Mouse (Mus musculus): Measurements from ENCODE around the gene Gm20388.

Gm20388 gene

GRCm38 (mm10) chr8:123697329-123697728 lies 3786.7 kb downstream of the Gm20388 start:
- no peak for DNase-seq (ENCODE audit: low spot score)

- DNase-seq (ENCODE audit: low spot score): no peak
Observed at GRCm38 (mm10) chr8:123700399-123701070, 3789.9 kb downstream of the Gm20388 start.

DNA sequence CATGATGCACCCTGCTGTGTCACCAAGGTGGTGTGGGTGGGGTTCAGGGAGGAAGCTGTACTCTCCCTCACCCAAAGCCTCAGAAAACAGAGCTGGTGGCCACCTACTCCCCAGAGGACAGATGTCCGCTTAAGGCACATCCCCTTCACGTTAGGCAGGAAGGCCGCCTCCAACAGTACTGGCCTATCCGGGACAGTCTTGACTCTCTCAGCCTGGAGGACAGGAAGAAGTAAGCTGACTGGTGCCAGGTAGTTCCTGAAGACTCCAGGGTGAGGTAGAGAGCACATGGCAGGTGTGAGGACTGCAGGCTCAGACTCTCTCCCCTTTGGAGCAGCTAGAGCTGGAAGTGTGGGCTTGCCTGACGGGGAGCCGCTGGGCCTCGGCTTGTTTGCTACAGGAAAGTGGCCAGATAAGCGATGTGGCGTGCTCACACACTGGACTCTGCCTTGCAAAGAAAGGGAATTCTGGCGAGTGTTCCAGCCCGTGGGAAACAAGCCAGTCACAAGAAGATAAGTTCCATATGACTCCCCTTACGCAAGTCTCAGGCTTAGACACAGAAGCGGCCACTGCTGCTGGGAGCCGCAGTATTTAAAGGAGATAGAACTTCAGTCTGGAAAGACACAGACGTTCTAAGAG lies 3791.4 kb downstream of the Gm20388 start:
- DNase-seq (ENCODE audit: low spot score): peak; percentile 84

DNA sequence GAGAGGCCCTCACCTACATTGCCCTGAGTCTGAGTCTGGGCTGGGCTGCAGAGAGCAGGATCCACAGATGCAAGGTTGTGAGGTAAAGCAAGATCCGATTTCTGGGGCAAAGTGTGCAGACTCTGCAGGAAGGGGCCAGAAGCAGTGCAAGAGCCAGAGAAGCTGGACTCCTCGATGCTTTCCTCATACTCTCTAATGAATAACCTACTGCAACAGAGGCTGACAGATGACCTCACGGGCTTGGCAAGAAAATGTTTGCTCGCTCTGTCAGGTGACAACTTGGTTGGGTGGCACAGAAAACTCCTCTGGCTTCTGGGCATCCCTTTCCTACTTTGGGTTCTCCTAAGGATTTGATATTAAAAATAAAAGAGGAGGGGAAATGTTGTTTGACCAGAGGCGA lies 3794.7 kb downstream of the Gm20388 start:
- peak; percentile 71 for DNase-seq (ENCODE audit: low spot score)

DNA sequence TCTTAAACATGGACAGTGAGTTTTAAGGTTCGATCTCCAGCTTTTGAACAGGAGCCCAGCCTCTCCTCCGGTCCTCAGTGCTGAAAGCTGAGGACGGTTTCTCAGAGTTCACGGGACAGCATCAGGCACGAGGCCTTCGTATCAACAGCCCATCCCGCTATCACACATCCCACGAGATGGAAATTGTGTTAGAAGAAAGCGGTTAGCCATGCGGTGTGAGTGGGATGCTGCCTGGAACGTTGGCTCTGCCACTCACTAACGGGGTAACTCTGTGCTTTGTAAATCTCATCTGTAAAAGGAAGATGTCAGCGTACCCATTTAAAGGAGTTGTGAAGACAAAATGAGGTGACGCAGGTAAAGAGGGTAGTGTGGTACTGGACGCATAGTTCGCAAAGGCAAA lies 3796.5 kb downstream of the Gm20388 start:
- no peak for DNase-seq (ENCODE audit: low spot score)

GRCm38 (mm10) chr8:123708729-123709128 lies 3798.1 kb downstream of the Gm20388 start:
- DNase-seq (ENCODE audit: low spot score): no peak

DNA sequence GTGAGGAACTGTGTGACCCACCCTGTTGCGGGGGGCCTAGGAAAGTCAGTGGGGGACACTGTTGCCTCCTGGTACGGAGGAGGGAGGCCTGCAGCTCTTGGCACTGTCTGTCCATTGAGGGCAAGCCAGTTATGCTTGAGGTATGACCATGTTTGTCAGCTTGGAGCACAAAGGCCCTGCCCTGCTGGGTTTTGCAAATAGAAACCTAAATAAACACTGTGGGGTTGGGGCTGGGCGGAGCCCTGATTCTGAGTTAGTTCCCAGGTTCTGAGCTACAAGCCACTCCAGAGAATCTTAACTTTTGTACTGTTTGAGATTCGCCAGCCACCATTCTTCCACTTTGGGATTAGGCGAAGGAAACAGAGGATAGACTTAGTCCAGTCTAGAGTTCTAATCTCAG lies 3799.7 kb downstream of the Gm20388 start:
- peak; percentile 53 for DNase-seq (ENCODE audit: low spot score)

DNA sequence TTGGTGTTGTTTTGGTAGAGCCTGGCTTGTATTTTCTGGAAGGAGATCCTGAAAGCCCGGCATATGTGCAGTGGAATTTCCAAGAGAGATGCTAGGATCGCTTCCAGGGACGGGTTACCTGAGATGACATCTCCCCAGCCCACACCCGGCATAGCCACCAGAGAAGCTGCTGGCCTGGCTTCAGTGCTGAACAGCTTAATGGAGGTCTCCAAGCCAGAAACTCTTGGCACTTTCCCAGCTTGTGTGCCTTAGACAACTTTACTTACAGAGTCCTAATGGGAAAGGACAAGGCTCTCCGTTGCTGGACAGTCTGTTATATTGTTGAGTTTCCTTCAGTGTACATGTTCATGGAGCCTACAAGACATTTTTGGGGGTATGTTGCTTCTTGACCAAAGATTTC lies 3803.8 kb downstream of the Gm20388 start:
- no peak for DNase-seq (ENCODE audit: low spot score)

- peak; percentile 36 for DNase-seq (ENCODE audit: low spot score)
Observed at GRCm38 (mm10) chr8:123715916-123716592, 3805.4 kb downstream of the Gm20388 start.

DNA sequence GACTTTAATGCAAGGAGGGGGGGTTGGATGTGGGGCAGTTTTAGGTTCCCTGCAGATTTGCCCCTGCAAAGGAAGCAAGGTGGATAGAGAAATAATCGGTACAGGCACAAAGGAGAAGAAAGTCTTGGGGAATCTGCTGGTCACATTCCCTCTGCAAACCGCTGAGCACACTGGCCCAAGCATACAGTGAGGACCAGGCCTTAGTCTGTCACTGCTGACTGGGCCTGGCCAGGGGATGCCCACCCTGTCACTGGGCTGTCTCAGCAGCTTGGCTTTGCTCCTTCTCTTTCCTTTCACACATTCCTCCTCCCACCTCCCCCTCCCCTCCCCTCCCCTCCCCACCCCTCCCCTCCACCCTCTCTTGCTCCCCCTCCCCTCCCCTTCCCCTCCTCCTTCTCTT lies 3806.5 kb downstream of the Gm20388 start:
- no peak for DNase-seq (ENCODE audit: low spot score)

DNA sequence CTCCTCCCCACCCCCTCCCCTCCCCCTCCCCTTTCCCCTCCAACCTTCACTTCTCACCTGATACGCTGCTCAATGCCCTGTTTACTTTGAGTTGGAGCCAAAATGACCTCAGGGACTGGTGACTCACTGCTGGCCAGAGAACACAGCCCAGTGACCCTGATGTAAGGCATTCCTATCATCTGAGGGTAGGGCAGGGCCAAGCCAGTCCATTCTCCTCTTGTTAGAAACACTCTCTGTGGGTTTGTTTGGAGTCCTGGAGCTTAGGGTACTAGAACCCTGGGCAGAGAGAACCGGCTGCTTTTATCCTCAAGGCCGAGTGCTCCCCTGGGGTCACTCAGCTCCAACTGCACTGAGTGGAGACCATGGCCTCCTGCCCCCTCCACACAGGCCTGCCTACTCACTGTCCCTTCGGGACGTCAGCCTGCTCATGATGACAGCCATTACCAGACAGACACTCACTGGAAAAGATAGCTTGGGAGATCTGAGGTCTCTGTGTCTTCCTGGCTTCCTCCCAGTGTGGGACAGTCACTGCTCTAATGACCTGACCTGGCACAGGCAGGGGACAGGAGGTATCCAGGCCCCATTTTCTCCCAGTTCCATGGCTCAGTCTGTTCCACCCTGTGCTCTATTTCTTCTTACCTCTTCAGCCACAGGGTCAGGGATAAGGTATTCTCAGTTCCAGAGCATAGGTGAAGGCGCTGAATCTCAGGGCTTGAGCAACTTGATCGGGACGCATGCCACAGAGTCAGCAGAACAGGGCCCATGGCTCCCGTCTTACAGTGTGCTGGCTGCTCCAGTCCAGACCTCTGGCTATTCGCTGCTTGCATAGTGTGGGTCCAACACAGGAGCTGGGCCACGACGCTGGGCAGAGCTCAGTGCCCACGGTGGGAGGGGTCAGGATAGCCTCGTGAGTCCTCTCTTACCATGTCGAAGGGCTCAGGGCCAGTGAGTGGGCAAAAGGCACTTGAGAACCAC lies 3807.2 kb downstream of the Gm20388 start:
- DNase-seq (ENCODE audit: low spot score): peak; percentile 88

- DNase-seq (ENCODE audit: low spot score): no peak
Observed at GRCm38 (mm10) chr8:123718752-123719151, 3808.1 kb downstream of the Gm20388 start.

DNA sequence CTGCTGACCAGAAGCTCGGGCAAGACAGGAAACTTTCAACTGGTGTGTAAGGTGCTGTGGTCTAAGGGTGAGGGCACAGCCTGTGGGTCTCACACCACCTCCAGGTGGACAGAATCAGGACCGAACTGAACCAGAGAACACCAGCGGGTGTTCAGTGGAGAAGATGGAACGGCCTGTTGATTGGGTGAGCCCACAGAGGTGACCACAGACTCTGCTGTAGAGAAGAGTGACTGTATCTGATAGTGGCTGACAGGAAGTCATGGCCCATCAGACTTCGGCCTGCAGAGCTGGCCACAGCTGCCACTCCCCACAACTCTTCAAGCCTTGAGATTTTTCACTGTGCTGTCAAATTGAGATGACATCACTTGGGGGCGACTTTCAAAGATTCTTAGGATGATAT lies 3808.6 kb downstream of the Gm20388 start:
- no peak for DNase-seq (ENCODE audit: low spot score)

GRCm38 (mm10) chr8:123719811-123720210 lies 3809.2 kb downstream of the Gm20388 start:
- no peak for DNase-seq (ENCODE audit: low spot score)

- no peak for DNase-seq (ENCODE audit: low spot score)
Observed at GRCm38 (mm10) chr8:123720471-123721001, 3809.9 kb downstream of the Gm20388 start.

DNA sequence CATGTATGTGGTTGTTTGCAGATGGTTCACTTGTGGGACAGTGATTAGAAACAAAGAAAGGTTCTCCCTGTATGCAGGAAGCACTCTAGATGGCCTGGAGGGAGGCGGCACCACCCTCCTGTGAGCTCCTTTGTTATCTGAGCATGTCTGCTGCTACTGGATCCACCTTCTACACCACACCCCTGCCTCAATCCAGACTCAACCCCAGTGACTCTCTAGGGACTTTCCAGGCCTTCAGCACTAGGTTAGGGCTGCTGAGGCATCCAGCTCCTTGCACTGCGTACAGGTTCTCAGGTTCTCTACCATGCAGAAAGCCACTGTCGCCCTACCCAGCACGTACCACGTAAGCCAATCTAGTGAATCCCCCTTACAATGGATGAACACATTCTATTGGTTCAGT lies 3811.6 kb downstream of the Gm20388 start:
- no peak for DNase-seq (ENCODE audit: low spot score)

- DNase-seq (ENCODE audit: low spot score): no peak
Observed at GRCm38 (mm10) chr8:123724752-123725151, 3814.1 kb downstream of the Gm20388 start.

DNA sequence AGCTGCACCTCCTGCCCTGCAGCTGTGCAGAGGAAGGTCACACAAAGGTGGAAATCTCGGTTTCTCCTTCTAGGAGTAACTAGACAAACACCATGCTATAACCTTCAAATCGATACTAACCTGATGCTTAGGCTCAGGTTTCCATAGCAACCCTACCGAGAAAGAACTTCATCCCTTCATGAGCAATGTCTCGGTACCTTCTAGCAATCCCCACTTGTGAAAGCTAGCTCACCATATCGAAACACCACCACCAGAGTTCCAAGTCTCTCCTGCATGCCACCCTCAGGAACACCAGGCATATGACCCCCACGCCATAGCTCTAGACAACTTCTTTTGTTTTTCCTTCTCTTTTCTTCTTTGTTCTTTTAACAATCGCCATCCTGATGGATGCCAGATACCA lies 3814.6 kb downstream of the Gm20388 start:
- no peak for DNase-seq (ENCODE audit: low spot score)

DNA sequence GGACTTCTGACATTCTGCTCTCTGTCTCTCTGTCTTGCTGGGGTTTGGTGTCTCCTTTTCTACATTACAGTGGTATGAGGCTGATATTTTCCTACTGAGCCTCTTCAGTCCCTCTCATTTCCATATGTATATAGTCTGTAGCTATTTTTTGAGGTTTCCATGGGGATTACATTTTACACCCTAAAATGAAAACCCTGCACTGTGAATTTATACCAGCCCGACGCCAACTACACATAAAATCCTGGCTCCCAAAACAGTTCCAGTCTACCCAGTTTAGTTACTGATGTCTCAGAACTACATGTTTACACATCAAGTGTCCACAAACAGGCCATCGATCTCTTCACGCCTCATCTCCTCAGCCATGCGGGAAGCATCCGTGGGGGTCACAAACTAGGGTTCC lies 3816.1 kb downstream of the Gm20388 start:
- no peak for DNase-seq (ENCODE audit: low spot score)

DNA sequence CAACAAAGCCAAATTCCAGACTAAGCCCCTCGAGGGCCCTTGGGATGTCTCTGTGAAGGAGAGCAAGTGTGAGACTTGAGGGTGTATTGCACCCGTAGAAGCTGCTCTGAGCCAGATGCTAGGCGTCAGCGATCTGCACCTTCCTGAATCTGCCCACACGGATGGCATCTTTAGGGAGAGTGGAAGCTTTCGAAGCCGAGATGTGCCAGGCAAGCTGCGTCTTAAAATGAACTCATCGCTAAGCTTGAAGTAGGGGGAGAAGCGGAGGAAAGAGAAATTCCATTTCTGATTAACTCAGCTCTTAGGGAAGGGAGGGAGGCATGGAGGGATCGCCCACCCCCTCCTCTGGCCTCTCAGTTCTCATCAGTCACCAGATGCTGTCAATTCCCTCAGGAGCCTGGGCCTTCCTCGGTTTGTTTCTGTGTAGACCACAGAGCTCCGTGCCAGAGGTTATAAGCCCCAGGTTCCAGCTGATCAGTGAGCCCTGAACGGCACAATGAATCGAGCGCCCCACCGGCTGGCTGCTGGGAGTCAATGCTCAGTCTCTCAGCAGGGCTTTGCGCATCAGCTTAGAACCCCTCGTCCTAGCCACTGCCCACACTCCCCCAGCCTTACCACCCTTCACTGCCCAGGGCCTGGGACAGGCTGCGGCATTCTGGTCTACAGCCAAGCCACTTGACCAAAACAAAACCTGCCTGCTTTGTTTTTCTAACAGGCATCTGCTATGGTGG lies 3818.6 kb downstream of the Gm20388 start:
- DNase-seq (ENCODE audit: low spot score): peak; percentile 85

- DNase-seq (ENCODE audit: low spot score): peak; percentile 58
Observed at GRCm38 (mm10) chr8:123729786-123730411, 3819.3 kb downstream of the Gm20388 start.

Measured in adipocyte (in vitro differentiated cells).